Comparison of ENCODE assay signal across 9 mouse cellular contexts in genomic region chr4:155218104-155218732, GRCm38 (mm10). TPM values are rescaled to one million over a fixed set of nuclear protein-coding genes. Genes with fewer than 3 reads are reported as not detected.
DNase-seq lines count a peak whose midpoint lies in the region; ATAC-seq and TF ChIP-seq lines count a peak whose summit lies in the region.
"Had no signal": no experiment of that assay in that cellular context is flagged by ENCODE, and none has a peak within 500 bp of the region (broad histone marks: within the 10 kb centered on the region; RNA-seq: fewer than 3 reads in every experiment).

No protein-coding gene starts in this region.

- no peak overlapping the region for H3K27ac ChIP-seq in kidney, adult 2 months (ENCODE audit: insufficient read depth, low read depth, low read length)
- 0 out of 2 replicates have a peak overlapping the region, but pooled peaks have one; percentile 9 for H3K27ac ChIP-seq in cortical plate, adult 2 months (ENCODE audit: insufficient read depth, low read length)
- 0 out of 2 replicates have a peak overlapping the region, but pooled peaks have one; percentile 2 for H3K27ac ChIP-seq in hindbrain, embryonic 11.5 days (ENCODE audit: low read depth, low read length)
- H3K27ac ChIP-seq in midbrain, embryonic 12.5 days (replicated peaks), result no peak overlapping the region

- no peak for TF ChIP-seq POLR2A in kidney, adult 2 months (IDR thresholded peaks at IDR 0.05; ENCODE audit: low read depth, low read length)
- TF ChIP-seq POLR2A in cortical plate, adult 2 months (IDR thresholded peaks at IDR 0.05; ENCODE audit: extremely low read depth, insufficient read depth, low read length), result no peak

- no peak overlapping the region for H3K9ac ChIP-seq in hindbrain, embryonic 11.5 days (ENCODE audit: low read depth, low read length)
- no peak overlapping the region for H3K9ac ChIP-seq in midbrain, embryonic 12.5 days (replicated peaks)

- TF ChIP-seq CTCF in kidney, adult 2 months (conservative IDR thresholded peaks at IDR 0.05; ENCODE audit: insufficient read depth, insufficient read length, low read depth, low read length), result no peak
- no peak for TF ChIP-seq CTCF in cortical plate, adult 2 months (IDR thresholded peaks at IDR 0.05; ENCODE audit: extremely low read depth, insufficient read depth, low read length)

- peak overlapping the region; percentile 4; the same call in 1 of the 2 replicates for H3K4me3 ChIP-seq in kidney, adult 2 months (ENCODE audit: insufficient read depth, low read depth, low read length)
- H3K4me3 ChIP-seq in cortical plate, adult 2 months (ENCODE audit: insufficient read depth, low read length), result peak overlapping the region; percentile 97; the same call in 1 of the 2 replicates
- H3K4me3 ChIP-seq in hindbrain, embryonic 11.5 days (ENCODE audit: low read depth, low read length), result peak overlapping the region; percentile 95; the same call in 1 of the 2 replicates
- H3K4me3 ChIP-seq in midbrain, embryonic 12.5 days, result no peak overlapping the region
- H3K4me3 ChIP-seq: erythroblast, embryonic 14.5 days had no signal

- ATAC-seq in hindbrain, embryonic 11.5 days (ENCODE audit: low FRiP score), result no peak
- no peak for ATAC-seq in midbrain, embryonic 12.5 days (ENCODE audit: low FRiP score, low read depth)
- ATAC-seq in activated CD4-positive, CD25-positive, alpha-beta regulatory T cell, adult 4 months, result no peak

- 31% methylated on average over 9 of the region's 9 CpGs for WGBS in kidney, adult 2 months
- 79% methylated on average over 9 of the region's 9 CpGs for WGBS in hindbrain, embryonic 11.5 days
- WGBS in midbrain, embryonic 12.5 days, result 85% methylated on average over 9 of the region's 9 CpGs

- no peaks in the 10 kb centered on the region for H3K9me3 ChIP-seq in hindbrain, embryonic 11.5 days (ENCODE audit: control insufficient read depth, low read length)
- no peaks in the 10 kb centered on the region for H3K9me3 ChIP-seq in midbrain, embryonic 12.5 days

- DNase-seq in kidney, adult 2 months, result peak; percentile 49
- no peak for DNase-seq in kidney, adult 11 months
- no peak for DNase-seq in hindbrain, embryonic 11.5 days (ENCODE audit: low spot score)
- DNase-seq in retina, postnatal 1 day, result no peak
- DNase-seq in layer of hippocampus, adult 8-10 months (ENCODE audit: low spot score in 2 of 2), result no peak

- peaks cover 79% of the 10 kb centered on the region for H3K4me1 ChIP-seq in kidney, adult 2 months (ENCODE audit: control insufficient read depth, insufficient read depth, low read length)
- peaks cover 40% of the 10 kb centered on the region for H3K4me1 ChIP-seq in cortical plate, adult 2 months (ENCODE audit: control insufficient read depth, insufficient read depth, low read length)
- peaks cover 40% of the 10 kb centered on the region for H3K4me1 ChIP-seq in hindbrain, embryonic 11.5 days (replicated peaks; ENCODE audit: control insufficient read depth, insufficient read depth, low read length)
- peaks cover 81% of the 10 kb centered on the region for H3K4me1 ChIP-seq in midbrain, embryonic 12.5 days

- no peaks in the 10 kb centered on the region for H3K27me3 ChIP-seq in kidney, adult 2 months (replicated peaks; ENCODE audit: control insufficient read depth, insufficient read depth, low read length)
- H3K27me3 ChIP-seq in hindbrain, embryonic 11.5 days (ENCODE audit: control insufficient read depth, insufficient read depth, low read length), result no peaks in the 10 kb centered on the region
- H3K27me3 ChIP-seq in midbrain, embryonic 12.5 days, result no peaks in the 10 kb centered on the region

- peak overlapping the region; percentile 98 for H3K4me2 ChIP-seq in hindbrain, embryonic 11.5 days (replicated peaks; ENCODE audit: low read depth, low read length)
- H3K4me2 ChIP-seq in midbrain, embryonic 12.5 days (replicated peaks), result peak overlapping the region; percentile 98

- no peaks in the 10 kb centered on the region for H3K36me3 ChIP-seq in kidney, adult 2 months (ENCODE audit: control insufficient read depth, insufficient read depth, low read length)
- no peaks in the 10 kb centered on the region for H3K36me3 ChIP-seq in hindbrain, embryonic 11.5 days (ENCODE audit: control insufficient read depth, insufficient read depth, low read length)
- H3K36me3 ChIP-seq in midbrain, embryonic 12.5 days, result no peaks in the 10 kb centered on the region

RNA-seq across cellular contexts. Expression of gene Ski, which starts 4.2 kb away (rescaled TPM):
- 40.4 and 43.9 TPM in 2 replicates for polyA plus RNA-seq in kidney, adult 2 months (2012; rRNA removed)
- 69.0 and 70.3 TPM in 2 replicates for polyA plus RNA-seq in cortical plate, adult 2 months (2012; rRNA removed)
- 13.4 and 21.0 TPM in 2 replicates for polyA plus RNA-seq in hindbrain, embryonic 11.5 days (2014; fragmentation: Nextera tagmentation; extraction: Ambion mirVana)
- 11.2 and 12.2 TPM in 2 replicates for polyA plus RNA-seq in midbrain, embryonic 12.5 days (2016; fragmentation: Nextera tagmentation; extraction: Ambion mirVana)
- 10 to 100 TPM; 24.7 to 25.0 TPM for polyA plus RNA-seq in activated CD4-positive, CD25-positive, alpha-beta regulatory T cell, adult 4 months (2017; shearing (Covaris generic))
- 100 to 1,000 TPM; 122 to 130 (median 125) TPM for total RNA-seq in layer of hippocampus, adult 8-10 months (2022)

RNA-seq across cellular contexts. Expression of gene Faap20, which starts 31.4 kb away (rescaled TPM):
- polyA plus RNA-seq in kidney, adult 2 months (2012; rRNA removed), result 68.9 and 75.5 TPM in 2 replicates
- 36.5 and 37.5 TPM in 2 replicates for polyA plus RNA-seq in cortical plate, adult 2 months (2012; rRNA removed)
- 99.0 and 99.3 TPM in 2 replicates for polyA plus RNA-seq in hindbrain, embryonic 11.5 days (2014; fragmentation: Nextera tagmentation; extraction: Ambion mirVana)
- 102 TPM in 2 replicates for polyA plus RNA-seq in midbrain, embryonic 12.5 days (2016; fragmentation: Nextera tagmentation; extraction: Ambion mirVana)
- 10 to 100 TPM; 45.1 to 54.9 TPM for polyA plus RNA-seq in activated CD4-positive, CD25-positive, alpha-beta regulatory T cell, adult 4 months (2017; shearing (Covaris generic))
- 10 to 100 TPM; 24.1 to 35.0 (median 31.4) TPM for total RNA-seq in layer of hippocampus, adult 8-10 months (2022)

Comparison
In these comparisons a context has a peak if more than half of its experiments do, and no peak if none do; other contexts are left out.
1. H3K27ac ChIP-seq: peak in cortical plate, adult 2 months (single experiment) and hindbrain, embryonic 11.5 days (single experiment); none in kidney, adult 2 months (single experiment) and midbrain, embryonic 12.5 days (single experiment).